Mouse (Mus musculus): ENCODE results near the gene Slc1a3.

- TF ChIP-seq EP300 (IDR thresholded peaks at IDR 0.05; ENCODE audit: low read depth) (no peak), CTCF (IDR thresholded peaks at IDR 0.05; ENCODE audit: low read depth) (no peak)
Measured at GRCm38 (mm10) chr15:8658086-8658980, 52.2 kb downstream of the Slc1a3 start.
